Mouse (Mus musculus): ENCODE data around the gene Plcl1.
A peak's percentile ranks its signal among the peaks of the same experiment; 100 is the strongest.

GRCm38 (mm10) chr1:55755742-55756141, 350.0 kb downstream of the Plcl1 start:
- peak; percentile 81 for TF ChIP-seq CTCF (IDR thresholded peaks at IDR 0.05; ENCODE audit: borderline replicate concordance, insufficient read depth, low read depth, low read length)
- TF ChIP-seq POLR2A (IDR thresholded peaks at IDR 0.05; ENCODE audit: borderline replicate concordance, insufficient read depth, low read length): no peak

Measured in cerebellum, adult 2 months (tissue).